Mouse (Mus musculus): ENCODE results near the gene Hbs1l. TPM values are rescaled to one million over a fixed set of nuclear protein-coding genes. Genes with fewer than 3 reads are reported as not detected.

Hbs1l gene
- polyA plus RNA-seq, 1 experiment from 2014 or later, result 114 TPM

GRCm38 (mm10) chr10:21351766-21352165 lies 56.0 kb downstream of the Hbs1l start:
- DNase-seq (ENCODE audit: low spot score), result no peak
- Histone ChIP-seq H3K4me3 (no peak overlapping the region), H3K36me3 (peaks cover 83% of the 10 kb centered on the region), H3K27me3 (ENCODE audit: insufficient read depth, poor library complexity, severe bottlenecking) (no peaks in the 10 kb centered on the region), H3K9me3 (no peaks in the 10 kb centered on the region), H3K4me1 (replicated peaks) (no peaks in the 10 kb centered on the region), H3K27ac (no peak overlapping the region)
- WGBS, result 68% methylated on average over 12 of the region's 12 CpGs

GRCm38 (mm10) chr10:21353890-21354289 lies 58.1 kb downstream of the Hbs1l start:
- WGBS, result 64% methylated on average over 5 of the region's 5 CpGs
- no peak overlapping the region for H3K27ac ChIP-seq
- H3K4me1 ChIP-seq (replicated peaks), result no peaks in the 10 kb centered on the region
- H3K27me3 ChIP-seq (ENCODE audit: insufficient read depth, poor library complexity, severe bottlenecking), result no peaks in the 10 kb centered on the region
- no peak for DNase-seq (ENCODE audit: low spot score)
- H3K36me3 ChIP-seq, result peaks cover 87% of the 10 kb centered on the region
- no peak overlapping the region for H3K4me3 ChIP-seq
- H3K9me3 ChIP-seq, result no peaks in the 10 kb centered on the region

- H3K27me3 ChIP-seq (ENCODE audit: insufficient read depth, poor library complexity, severe bottlenecking), result no peaks in the 10 kb centered on the region
- DNase-seq (ENCODE audit: low spot score), result no peak
- no peak overlapping the region for H3K27ac ChIP-seq
- no peak overlapping the region for H3K4me3 ChIP-seq
- H3K9me3 ChIP-seq, result no peaks in the 10 kb centered on the region
- no peaks in the 10 kb centered on the region for H3K4me1 ChIP-seq (replicated peaks)
- H3K36me3 ChIP-seq, result peaks cover 88% of the 10 kb centered on the region
- WGBS, result 95% methylated on average over 7 of the region's 7 CpGs
Observed at GRCm38 (mm10) chr10:21354506-21354905, 58.7 kb downstream of the Hbs1l start.

- H3K36me3 ChIP-seq, result peaks cover 83% of the 10 kb centered on the region
- WGBS, result 92% methylated on average over 8 of the region's 8 CpGs
- no peaks in the 10 kb centered on the region for H3K9me3 ChIP-seq
- H3K4me1 ChIP-seq (replicated peaks), result no peaks in the 10 kb centered on the region
- no peak overlapping the region for H3K4me3 ChIP-seq
- no peaks in the 10 kb centered on the region for H3K27me3 ChIP-seq (ENCODE audit: insufficient read depth, poor library complexity, severe bottlenecking)
- DNase-seq (ENCODE audit: low spot score), result no peak
- H3K27ac ChIP-seq, result no peak overlapping the region
Observed at GRCm38 (mm10) chr10:21357986-21358385, 62.2 kb downstream of the Hbs1l start.

GRCm38 (mm10) chr10:21359086-21359485 lies 63.3 kb downstream of the Hbs1l start:
- Histone ChIP-seq H3K36me3 (peaks cover 83% of the 10 kb centered on the region), H3K9me3 (no peaks in the 10 kb centered on the region), H3K27me3 (ENCODE audit: insufficient read depth, poor library complexity, severe bottlenecking) (no peaks in the 10 kb centered on the region), H3K4me3 (no peak overlapping the region), H3K27ac (no peak overlapping the region), H3K4me1 (replicated peaks) (no peaks in the 10 kb centered on the region)
- 96% methylated on average over 4 of the region's 4 CpGs for WGBS
- DNase-seq (ENCODE audit: low spot score), result no peak

GRCm38 (mm10) chr10:21361871-21362270 lies 66.1 kb downstream of the Hbs1l start:
- no peak for DNase-seq (ENCODE audit: low spot score)
- no peak overlapping the region for H3K4me3 ChIP-seq
- no peaks in the 10 kb centered on the region for H3K9me3 ChIP-seq
- no peaks in the 10 kb centered on the region for H3K4me1 ChIP-seq (replicated peaks)
- H3K36me3 ChIP-seq, result peaks cover 83% of the 10 kb centered on the region
- H3K27ac ChIP-seq, result no peak overlapping the region
- no peaks in the 10 kb centered on the region for H3K27me3 ChIP-seq (ENCODE audit: insufficient read depth, poor library complexity, severe bottlenecking)
- 88% methylated on average over 7 of the region's 7 CpGs for WGBS

- H3K4me1 ChIP-seq (replicated peaks), result no peaks in the 10 kb centered on the region
- H3K9me3 ChIP-seq, result no peaks in the 10 kb centered on the region
- H3K4me3 ChIP-seq, result no peak overlapping the region
- no peak overlapping the region for H3K27ac ChIP-seq
- H3K27me3 ChIP-seq (ENCODE audit: insufficient read depth, poor library complexity, severe bottlenecking), result no peaks in the 10 kb centered on the region
- whole genome bisulfite sequencing, result 95% methylated on average over 4 of the region's 4 CpGs
- DNase-seq (ENCODE audit: low spot score), result no peak
- peaks cover 89% of the 10 kb centered on the region for H3K36me3 ChIP-seq
Observed at GRCm38 (mm10) chr10:21363297-21363696, 67.5 kb downstream of the Hbs1l start.

- no peak overlapping the region for H3K4me3 ChIP-seq
- no peaks in the 10 kb centered on the region for H3K9me3 ChIP-seq
- H3K27me3 ChIP-seq (ENCODE audit: insufficient read depth, poor library complexity, severe bottlenecking), result no peaks in the 10 kb centered on the region
- 93% methylated on average over 7 of the region's 7 CpGs for WGBS
- H3K36me3 ChIP-seq, result peaks cover 93% of the 10 kb centered on the region
- DNase-seq (ENCODE audit: low spot score), result no peak
- no peaks in the 10 kb centered on the region for H3K4me1 ChIP-seq (replicated peaks)
- H3K27ac ChIP-seq, result no peak overlapping the region
Observed at GRCm38 (mm10) chr10:21364946-21365345, 69.2 kb downstream of the Hbs1l start.

- Histone ChIP-seq H3K9me3 (no peaks in the 10 kb centered on the region), H3K4me1 (replicated peaks) (no peaks in the 10 kb centered on the region), H3K4me3 (no peak overlapping the region), H3K27ac (no peak overlapping the region), H3K27me3 (ENCODE audit: insufficient read depth, poor library complexity, severe bottlenecking) (no peaks in the 10 kb centered on the region), H3K36me3 (peaks cover 88% of the 10 kb centered on the region)
- DNase-seq (ENCODE audit: low spot score), result no peak
- WGBS, result 91% methylated on average over 4 of the region's 4 CpGs
Observed at GRCm38 (mm10) chr10:21365897-21366296, 70.1 kb downstream of the Hbs1l start.

GRCm38 (mm10) chr10:21366471-21366870 lies 70.7 kb downstream of the Hbs1l start:
- Histone ChIP-seq H3K4me3 (no peak overlapping the region), H3K27ac (no peak overlapping the region), H3K9me3 (no peaks in the 10 kb centered on the region), H3K4me1 (replicated peaks) (no peaks in the 10 kb centered on the region), H3K27me3 (ENCODE audit: insufficient read depth, poor library complexity, severe bottlenecking) (no peaks in the 10 kb centered on the region), H3K36me3 (peaks cover 84% of the 10 kb centered on the region)
- WGBS, result 70% methylated on average over 3 of the region's 3 CpGs
- DNase-seq (ENCODE audit: low spot score), result no peak

GRCm38 (mm10) chr10:21367481-21367880 lies 71.7 kb downstream of the Hbs1l start:
- Histone ChIP-seq H3K9me3 (no peaks in the 10 kb centered on the region), H3K27me3 (ENCODE audit: insufficient read depth, poor library complexity, severe bottlenecking) (no peaks in the 10 kb centered on the region), H3K36me3 (peaks cover 77% of the 10 kb centered on the region), H3K4me1 (replicated peaks) (no peaks in the 10 kb centered on the region), H3K27ac (no peak overlapping the region), H3K4me3 (no peak overlapping the region)
- no peak for DNase-seq (ENCODE audit: low spot score)
- whole genome bisulfite sequencing, result 94% methylated on average over 9 of the region's 9 CpGs

- no peak overlapping the region for H3K27ac ChIP-seq
- 79% methylated on average over 2 of the region's 2 CpGs for WGBS
Observed at GRCm38 (mm10) chr10:21369586-21369985, 73.8 kb downstream of the Hbs1l start.

GRCm38 (mm10) chr10:21372271-21372670 lies 76.5 kb downstream of the Hbs1l start:
- WGBS, result 95% methylated on average over 6 of the region's 6 CpGs

More at GRCm38 (mm10) chr10:21369586-21369985, 73.8 kb downstream of the Hbs1l start:
- Histone ChIP-seq H3K36me3 (peaks cover 56% of the 10 kb centered on the region), H3K4me3 (no peak overlapping the region), H3K27me3 (ENCODE audit: insufficient read depth, poor library complexity, severe bottlenecking) (no peaks in the 10 kb centered on the region), H3K4me1 (replicated peaks) (no peaks in the 10 kb centered on the region), H3K9me3 (no peaks in the 10 kb centered on the region)
- no peak for DNase-seq (ENCODE audit: low spot score)

More at GRCm38 (mm10) chr10:21372271-21372670, 76.5 kb downstream of the Hbs1l start:
- Histone ChIP-seq H3K9me3 (no peaks in the 10 kb centered on the region), H3K27me3 (ENCODE audit: insufficient read depth, poor library complexity, severe bottlenecking) (no peaks in the 10 kb centered on the region), H3K27ac (no peak overlapping the region), H3K36me3 (peaks cover 30% of the 10 kb centered on the region), H3K4me3 (no peak overlapping the region), H3K4me1 (replicated peaks) (peaks cover 3% of the 10 kb centered on the region; the same call in 1 of the 2 replicates)
- DNase-seq (ENCODE audit: low spot score), result no peak
